Mouse (Mus musculus) neural tube, embryonic 14.5 days (tissue): ENCODE measurements around the gene Stc2. TPM values are rescaled to one million over a fixed set of nuclear protein-coding genes. Genes with fewer than 3 reads are reported as not detected.

Source experiments
- ATAC-seq: fragments of 200-750 bp; cut with Nextera tagmentation; 2 replicates; pipeline ENCODE4 v1.8.0; 2017; ENCODE audit warnings: low read depth, mild to moderate bottlenecking, moderate TSS enrichment, moderate library complexity
- H3K27ac ChIP-seq: fragments of 300-500 bp; sonication (generic); 2 replicates; pipeline ENCODE4 v1.5.1; 2014; ENCODE audit warnings: low read depth, mild to moderate bottlenecking, control low read depth, low read length, moderate library complexity, mixed read lengths
- H3K27me3 ChIP-seq: fragments of 300-500 bp; sonication (generic); 2 replicates; pipeline ENCODE4 v1.6.1; 2014; ENCODE audit warnings: low read length; ENCODE audit not compliant: control insufficient read depth, insufficient read depth
- H3K36me3 ChIP-seq: fragments of 300-500 bp; sonication (generic); 2 replicates; pipeline ENCODE4 v1.6.1; 2014; ENCODE audit warnings: low read length, mixed read lengths; ENCODE audit not compliant: control insufficient read depth, insufficient read depth
- H3K4me1 ChIP-seq: fragments of 300-500 bp; sonication (generic); 2 replicates; pipeline ENCODE4 v1.6.1; 2014; ENCODE audit warnings: low read length; ENCODE audit not compliant: control insufficient read depth, insufficient read depth
- H3K4me2 ChIP-seq: fragments of 300-500 bp; sonication (generic); 2 replicates; pipeline ENCODE4 v1.6.1; 2014; ENCODE audit warnings: mild to moderate bottlenecking, low read depth, low read length, control low read depth
- H3K4me3 ChIP-seq: fragments of 300-500 bp; sonication (generic); 2 replicates; pipeline ENCODE4 v1.5.1; 2014; ENCODE audit warnings: low read depth, low read length, control low read depth, mixed read lengths
- H3K9ac ChIP-seq: fragments of 300-500 bp; sonication (generic); replicated peaks from 2 replicates; pipeline ENCODE4 v1.6.1; 2014; ENCODE audit warnings: low read depth, mild to moderate bottlenecking, control low read depth, low read length, mixed read lengths
- H3K9me3 ChIP-seq: fragments of 300-500 bp; sonication (generic); 2 replicates; pipeline ENCODE4 v1.6.1; 2016; ENCODE audit warnings: low read length; ENCODE audit not compliant: control insufficient read depth
- WGBS: fragments of 180-500 bp; shearing (Covaris S2); extraction: QIAGEN DNeasy Blood & Tissue Kit; methylation state at CpG from one replicate; pipeline ENCODE4 v1.1.7; 2014; 5-methylcytosine and 5-hydroxymethylcytosine counted together
- polyA plus RNA-seq: library from polyadenylated mRNA; unstranded; fragments of >200 nt; fragmentation: Nextera tagmentation; extraction: Ambion mirVana; gene quantifications from 2 replicates; pipeline ENCODE4 v1.2.1, GENCODE M21; 2014

Gene Stc2
- 0.55 and 0.85 TPM in 2 replicates for polyA plus RNA-seq

DNA sequence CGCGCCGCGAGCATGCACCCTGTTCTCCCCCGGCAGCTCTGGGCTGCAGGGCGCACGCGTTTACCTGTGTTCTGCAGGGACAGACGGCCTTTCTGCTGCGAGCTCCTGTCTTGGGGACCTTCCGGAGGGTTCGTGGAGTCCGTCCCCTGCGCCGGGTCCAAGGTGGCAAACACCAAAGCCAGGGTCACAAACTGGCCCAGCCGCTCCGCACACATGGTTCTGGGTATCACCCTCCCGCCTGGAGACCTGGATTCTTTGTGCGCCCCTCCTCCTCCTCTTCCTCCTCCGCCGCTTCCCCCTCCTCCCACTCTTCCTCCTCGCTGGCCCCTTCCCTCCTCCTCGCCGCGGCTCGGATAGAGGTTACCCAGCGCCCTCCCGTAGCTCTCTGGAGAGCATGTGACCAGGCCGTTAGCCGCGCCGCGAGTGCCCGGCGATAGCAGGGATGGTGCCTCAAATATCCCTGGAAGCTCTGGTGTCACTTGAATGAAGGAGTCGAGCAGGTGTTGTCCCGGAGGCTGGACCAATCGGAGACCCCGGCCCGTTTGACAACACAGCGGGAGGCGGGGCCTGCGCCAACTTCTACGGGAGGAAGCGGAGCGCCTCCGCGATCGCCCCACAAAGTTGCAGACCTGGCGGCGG is at the start of gene Stc2:
Stc2 (minus strand) TSS at position 427 of the 639 bp plus-strand sequence.
- Histone ChIP-seq H3K9me3 (no peaks in the 10 kb centered on the region), H3K4me2 (peak within 1 kb of the TSS; percentile 100), H3K36me3 (no peaks in the 10 kb centered on the region), H3K4me1 (peaks cover 18% of the 10 kb centered on the region), H3K27me3 (peaks cover 26% of the 10 kb centered on the region), H3K4me3 (peak within 1 kb of the TSS; percentile 54), H3K27ac (no peak within 1 kb of the TSS), H3K9ac (peak within 1 kb of the TSS; percentile 47; the same call in 1 of the 2 replicates)
- peak; percentile 86 for ATAC-seq
- under 1% methylated on average over 51 of the region's 51 CpGs for WGBS

DNA sequence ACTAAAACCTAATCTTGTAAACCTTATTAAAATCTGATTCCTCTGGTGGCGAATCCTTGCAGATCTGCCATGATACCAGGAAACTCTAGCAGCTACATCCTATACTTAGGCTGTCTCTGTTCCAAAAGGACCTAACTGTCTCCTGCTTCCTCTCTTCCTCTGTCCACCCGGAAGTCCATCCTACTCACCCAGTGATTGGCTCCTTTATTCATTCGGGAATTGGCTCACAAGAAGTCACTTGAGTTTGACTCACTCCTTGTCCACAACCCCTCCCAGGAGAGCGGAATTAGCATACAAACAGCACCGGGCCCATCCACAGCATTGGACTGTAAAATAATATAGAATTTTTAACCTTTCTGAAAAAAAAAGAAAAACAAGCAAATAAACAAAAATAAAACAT is 47.2 kb upstream of the Stc2 start:
- no peaks in the 10 kb centered on the region for H3K36me3 ChIP-seq
- no peak for ATAC-seq
- no peak overlapping the region for H3K4me2 ChIP-seq
- no peaks in the 10 kb centered on the region for H3K4me1 ChIP-seq
- no peaks in the 10 kb centered on the region for H3K27me3 ChIP-seq
- no peak overlapping the region for H3K4me3 ChIP-seq
- 83% methylated on average over 5 of the region's 5 CpGs for WGBS
- H3K9me3 ChIP-seq = no peaks in the 10 kb centered on the region
- H3K27ac ChIP-seq = no peak overlapping the region
- no peak overlapping the region for H3K9ac ChIP-seq

DNA sequence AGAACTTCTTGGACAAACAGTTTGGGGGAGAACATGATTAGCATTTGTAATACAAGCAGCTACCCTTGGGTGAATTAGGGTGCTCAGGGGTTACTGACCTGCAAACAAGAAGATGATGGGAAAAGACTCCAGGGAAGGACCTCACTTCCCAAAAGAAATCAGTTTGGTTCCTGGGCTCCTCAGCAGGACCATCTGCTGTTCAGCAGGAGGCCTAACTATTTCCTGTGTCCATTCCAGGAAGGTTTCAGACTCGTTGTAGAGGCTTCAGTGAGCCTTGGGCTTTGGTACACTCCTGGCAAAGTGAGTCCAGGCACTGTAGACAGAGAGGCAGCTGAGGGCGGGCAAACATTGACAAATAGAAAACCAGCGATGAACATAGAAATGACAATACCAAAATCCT is 42.5 kb upstream of the Stc2 start:
- H3K27me3 ChIP-seq = no peaks in the 10 kb centered on the region
- no peak overlapping the region for H3K4me3 ChIP-seq
- WGBS = 73% methylated on average over 3 of the region's 3 CpGs
- no peak overlapping the region for H3K9ac ChIP-seq
- H3K9me3 ChIP-seq = no peaks in the 10 kb centered on the region
- H3K4me1 ChIP-seq = no peaks in the 10 kb centered on the region
- H3K4me2 ChIP-seq = no peak overlapping the region
- no peak overlapping the region for H3K27ac ChIP-seq
- no peak for ATAC-seq
- no peaks in the 10 kb centered on the region for H3K36me3 ChIP-seq

DNA sequence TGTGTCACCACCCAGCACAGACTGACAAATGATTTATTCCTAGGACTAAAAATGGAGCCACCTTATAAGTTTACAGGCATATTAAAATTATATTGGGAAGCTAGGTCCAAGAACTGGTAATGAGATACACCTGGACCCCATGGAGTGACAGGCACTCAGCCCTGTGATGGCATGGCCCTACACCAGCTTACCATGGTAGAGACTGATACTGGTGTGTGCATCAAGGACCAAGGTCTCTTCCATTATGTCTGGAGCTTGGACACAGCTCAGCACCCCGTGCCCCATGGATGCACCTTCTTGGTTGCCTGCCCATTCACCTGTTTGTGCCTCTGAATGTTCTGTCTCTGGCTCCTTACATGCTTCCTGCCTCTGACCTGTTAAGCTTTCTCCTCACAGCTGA is 36.9 kb upstream of the Stc2 start:
- H3K9ac ChIP-seq = no peak overlapping the region
- H3K27me3 ChIP-seq = no peaks in the 10 kb centered on the region
- no peaks in the 10 kb centered on the region for H3K9me3 ChIP-seq
- no peak overlapping the region for H3K4me3 ChIP-seq
- no peak for ATAC-seq
- 88% methylated on average over 1 of the region's 1 CpGs for WGBS
- no peak overlapping the region for H3K4me2 ChIP-seq
- H3K4me1 ChIP-seq = no peaks in the 10 kb centered on the region
- no peak overlapping the region for H3K27ac ChIP-seq
- no peaks in the 10 kb centered on the region for H3K36me3 ChIP-seq

DNA sequence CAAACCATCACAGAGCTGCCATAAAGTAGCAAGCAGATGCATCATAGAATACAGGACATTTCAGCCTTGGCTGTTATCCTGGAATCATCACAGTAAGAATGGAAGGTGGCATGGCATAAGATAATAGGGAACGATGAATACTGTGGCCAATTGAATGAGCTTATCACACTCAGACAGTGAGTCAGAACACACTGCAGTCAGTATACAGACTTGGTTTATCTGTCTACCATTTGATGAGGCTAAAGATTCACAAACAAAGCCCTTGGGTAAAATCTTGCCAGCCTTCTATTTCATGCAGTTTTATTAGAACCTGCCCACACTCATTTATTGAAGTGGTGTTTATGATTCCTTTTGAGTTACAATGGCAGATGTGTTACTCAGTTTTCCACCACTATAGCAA is 33.2 kb upstream of the Stc2 start:
- H3K27ac ChIP-seq = no peak overlapping the region
- H3K9ac ChIP-seq = no peak overlapping the region
- H3K9me3 ChIP-seq = no peaks in the 10 kb centered on the region
- no peak overlapping the region for H3K4me2 ChIP-seq
- no peak overlapping the region for H3K4me3 ChIP-seq
- no peaks in the 10 kb centered on the region for H3K36me3 ChIP-seq
- ATAC-seq = no peak
- no peaks in the 10 kb centered on the region for H3K4me1 ChIP-seq
- 100% methylated on average over 1 of the region's 1 CpGs for WGBS
- no peaks in the 10 kb centered on the region for H3K27me3 ChIP-seq

DNA sequence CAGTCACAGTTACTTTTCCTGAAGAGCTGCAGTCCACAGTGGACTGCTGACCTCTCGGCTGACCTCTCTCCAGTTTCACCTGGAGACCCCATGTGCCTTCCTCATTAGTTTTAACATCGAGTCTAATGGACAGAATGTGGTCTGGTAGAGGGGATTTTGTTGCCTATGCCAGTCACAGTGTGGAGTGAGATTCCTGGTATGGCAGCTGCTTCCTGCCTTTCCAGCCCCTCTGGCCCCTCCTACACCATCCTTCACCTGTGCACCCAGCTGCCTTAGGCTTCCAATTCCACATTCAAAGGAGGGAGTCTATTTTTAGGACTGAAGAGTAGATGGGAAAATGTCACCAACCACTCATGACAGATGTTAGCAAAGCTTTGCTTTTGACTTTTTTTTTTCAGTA is 28.7 kb upstream of the Stc2 start:
- ATAC-seq = no peak
- 83% methylated on average over 2 of the region's 2 CpGs for WGBS
- Histone ChIP-seq H3K4me1 (no peaks in the 10 kb centered on the region), H3K9me3 (no peaks in the 10 kb centered on the region), H3K4me3 (no peak overlapping the region), H3K27ac (no peak overlapping the region), H3K4me2 (no peak overlapping the region), H3K27me3 (no peaks in the 10 kb centered on the region), H3K36me3 (no peaks in the 10 kb centered on the region), H3K9ac (no peak overlapping the region)

DNA sequence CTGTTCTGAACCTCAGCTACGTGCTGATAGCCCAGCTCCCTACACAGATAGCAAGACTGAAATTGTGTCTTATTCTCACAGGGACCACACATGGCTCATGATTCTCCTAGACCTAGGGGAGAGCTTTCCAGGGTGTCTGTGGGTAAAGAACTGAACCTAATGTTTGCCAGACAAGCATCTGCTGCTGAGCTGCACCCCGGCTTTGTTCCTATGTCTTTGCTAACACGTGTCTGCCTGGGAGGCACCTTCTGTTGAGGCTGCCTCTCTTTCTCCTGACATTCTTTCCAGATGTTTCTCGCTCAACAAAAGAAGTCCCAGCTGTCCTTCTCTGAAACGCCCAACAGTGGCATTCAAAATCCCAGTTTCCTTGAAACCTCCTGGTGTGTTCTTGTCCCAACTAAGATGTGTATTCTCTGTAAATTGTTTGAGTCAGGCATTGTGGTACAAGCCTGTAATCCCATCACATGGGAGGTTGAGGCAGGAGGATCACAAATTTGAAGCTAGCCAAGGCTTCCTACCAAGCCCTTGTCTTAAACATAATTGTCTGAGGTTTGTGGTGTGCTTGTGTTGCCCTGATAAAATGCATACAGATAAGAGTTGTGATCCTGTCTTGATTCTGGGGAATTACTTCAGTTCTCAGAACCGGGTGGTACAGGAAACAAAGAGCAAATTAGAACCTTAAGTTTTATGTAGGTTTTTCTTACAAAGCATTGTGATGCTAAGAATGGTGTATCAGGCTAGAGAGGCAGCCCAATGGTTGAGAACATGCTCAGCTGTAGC is 27.0 kb upstream of the Stc2 start:
- no peaks in the 10 kb centered on the region for H3K36me3 ChIP-seq
- H3K9me3 ChIP-seq = no peaks in the 10 kb centered on the region
- no peak overlapping the region for H3K9ac ChIP-seq
- no peaks in the 10 kb centered on the region for H3K27me3 ChIP-seq
- no peak for ATAC-seq
- H3K27ac ChIP-seq = no peak overlapping the region
- no peak overlapping the region for H3K4me3 ChIP-seq
- 75% methylated on average over 6 of the region's 6 CpGs for WGBS
- H3K4me2 ChIP-seq = no peak overlapping the region
- H3K4me1 ChIP-seq = no peaks in the 10 kb centered on the region

DNA sequence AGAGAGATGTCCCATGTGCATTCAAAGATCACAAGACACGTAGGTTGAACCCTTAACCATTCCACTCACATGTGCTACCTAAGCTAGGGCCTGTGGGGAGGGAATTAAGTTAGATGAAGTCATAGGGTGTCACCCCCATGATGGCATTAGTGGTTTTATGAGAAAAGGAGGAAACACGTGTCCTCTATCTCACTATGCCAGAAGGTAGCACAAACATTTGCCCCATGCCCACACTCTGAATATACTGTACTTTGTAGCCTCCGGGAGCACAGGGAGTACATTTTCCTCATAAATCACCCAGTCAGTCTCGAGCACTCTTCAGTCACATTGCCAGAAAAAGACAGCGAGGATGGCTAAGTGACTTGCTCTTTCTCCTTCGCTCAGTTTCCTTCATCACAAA is 24.2 kb upstream of the Stc2 start:
- Histone ChIP-seq H3K36me3 (no peaks in the 10 kb centered on the region), H3K27ac (no peak overlapping the region), H3K4me2 (no peak overlapping the region), H3K9me3 (no peaks in the 10 kb centered on the region), H3K4me1 (no peaks in the 10 kb centered on the region), H3K4me3 (no peak overlapping the region), H3K27me3 (no peaks in the 10 kb centered on the region), H3K9ac (no peak overlapping the region)
- ATAC-seq = no peak
- 75% methylated on average over 6 of the region's 6 CpGs for WGBS

DNA sequence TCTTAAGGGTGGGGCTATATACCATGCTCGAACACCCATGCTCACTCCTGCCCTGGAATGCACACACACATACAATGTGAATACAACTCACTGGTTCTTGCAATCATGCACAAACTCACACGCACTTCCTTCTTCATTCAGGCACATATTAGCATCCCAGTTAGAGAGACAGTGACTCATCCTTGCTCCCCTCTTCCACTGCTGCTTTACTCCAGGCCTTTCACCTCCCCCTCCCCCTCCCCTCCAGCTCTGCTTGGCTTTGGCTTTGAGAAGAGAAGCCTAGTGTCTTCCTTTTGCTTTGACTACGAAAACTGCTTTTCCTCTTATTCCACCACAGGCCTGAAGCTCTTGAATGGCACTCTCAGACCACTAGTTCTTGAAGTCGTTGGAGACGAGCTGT is 22.5 kb upstream of the Stc2 start:
- H3K4me2 ChIP-seq = no peak overlapping the region
- no peak overlapping the region for H3K27ac ChIP-seq
- no peaks in the 10 kb centered on the region for H3K4me1 ChIP-seq
- WGBS = 86% methylated on average over 5 of the region's 5 CpGs
- H3K27me3 ChIP-seq = no peaks in the 10 kb centered on the region
- no peak overlapping the region for H3K4me3 ChIP-seq
- H3K9me3 ChIP-seq = no peaks in the 10 kb centered on the region
- no peaks in the 10 kb centered on the region for H3K36me3 ChIP-seq
- H3K9ac ChIP-seq = no peak overlapping the region
- ATAC-seq = no peak
